Mouse (Mus musculus): ENCODE data around the gene Tex45.

The Tex45 gene

GRCm38 (mm10) chr8:3536053-3536841 lies 65.6 kb downstream of the Tex45 start:
- DNase-seq (ENCODE audit: low read depth, low spot score): peak; percentile 72
